Mouse (Mus musculus) cortical plate, adult 2 months (tissue): ENCODE measurements around the gene Fgfr1op2. TPM values are rescaled to one million over a fixed set of nuclear protein-coding genes. Genes with fewer than 3 reads are reported as not detected.

Experiments used
- H3K27ac ChIP-seq: fragments of 200-500 bp; 2 replicates; pipeline ENCODE4 v1.5.1; 2012; ENCODE audit warnings: low read length, control low read depth, inconsistent platforms; ENCODE audit not compliant: insufficient read depth
- H3K4me1 ChIP-seq: fragments of 200-500 bp; 2 replicates; pipeline ENCODE4 v1.6.1; 2011; ENCODE audit warnings: low read length; ENCODE audit not compliant: control insufficient read depth, insufficient read depth
- H3K4me3 ChIP-seq: fragments of 200-500 bp; 2 replicates; pipeline ENCODE4 v1.5.1; 2011; ENCODE audit warnings: mild to moderate bottlenecking, low read length, control low read depth; ENCODE audit not compliant: insufficient read depth
- CTCF ChIP-seq: fragments of 200-500 bp; IDR thresholded peaks from 2 replicates; pipeline ENCODE4 v1.5.1; 2011; ENCODE audit warnings: mild to moderate bottlenecking, control low read depth, low read length; ENCODE audit not compliant: insufficient read depth; ENCODE audit errors: extremely low read depth
- POLR2A ChIP-seq: fragments of 200-500 bp; IDR thresholded peaks from 2 replicates; pipeline ENCODE4 v1.6.1; 2011; ENCODE audit warnings: mild to moderate bottlenecking, low read length, control low read depth; ENCODE audit not compliant: insufficient read depth; ENCODE audit errors: extremely low read depth
- polyA plus RNA-seq: library from polyadenylated mRNA; depleted of rRNA; stranded (reverse); fragments of >200 nt; gene quantifications from 2 replicates; pipeline ENCODE4 v1.2.3, GENCODE M21; 2012; rRNA removed

Gene Fgfr1op2
- polyA plus RNA-seq, 1 experiment, result 94.1 TPM

DNA sequence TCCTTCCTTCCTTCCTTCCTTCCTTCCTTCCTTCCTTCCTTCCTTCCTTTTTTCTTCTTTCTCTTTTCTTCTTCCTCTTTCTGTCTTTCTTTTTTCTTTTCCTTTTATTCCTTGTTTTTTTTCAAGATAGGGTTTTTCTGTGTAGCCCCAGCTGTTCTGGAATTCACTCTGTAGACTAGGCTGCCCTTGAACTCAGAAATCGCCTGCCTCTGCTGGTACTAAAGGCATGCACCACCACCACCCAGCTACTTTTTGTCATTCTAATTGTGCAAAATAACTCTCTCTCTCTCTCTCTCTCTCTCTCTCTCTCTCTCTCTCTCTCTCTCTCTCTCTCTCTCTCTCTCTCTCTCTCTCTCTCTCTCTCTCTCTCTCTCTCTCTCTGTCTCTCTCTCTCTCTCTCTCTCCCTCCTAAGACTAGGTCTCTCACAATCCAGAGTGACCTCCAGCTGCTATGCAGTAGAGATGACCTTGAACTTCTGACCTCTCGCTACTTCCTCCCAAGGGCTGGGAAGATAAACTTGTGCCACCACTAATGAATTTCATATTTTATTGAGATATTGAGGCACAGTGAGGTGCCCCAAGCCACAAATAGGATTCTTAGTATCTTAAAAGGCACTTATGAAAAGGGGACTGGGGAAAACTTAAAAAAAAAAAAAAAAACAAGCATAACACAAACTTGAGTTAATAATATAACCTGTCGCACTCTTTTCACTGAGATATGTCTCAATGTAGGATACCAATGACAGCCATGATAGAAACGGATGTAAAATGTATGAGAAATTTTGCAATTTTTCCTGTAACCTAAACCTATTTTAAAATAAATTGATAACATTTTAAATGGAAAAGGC, 58.0 kb downstream of the Fgfr1op2 start:
- Histone ChIP-seq H3K4me3 (peak overlapping the region; percentile 85; the same call in 1 of the 2 replicates), H3K27ac (no peak overlapping the region), H3K4me1 (peaks cover 4% of the 10 kb centered on the region; the same call in 1 of the 2 replicates)
- TF ChIP-seq CTCF, result no peak
- no peak for TF ChIP-seq POLR2A

GRCm38 (mm10) chr6:146636482-146636881, 59.5 kb downstream of the Fgfr1op2 start:
- H3K27ac ChIP-seq, result no peak overlapping the region
- no peak overlapping the region for H3K4me3 ChIP-seq
- TF ChIP-seq CTCF, result no peak
- TF ChIP-seq POLR2A, result no peak
- H3K4me1 ChIP-seq, result peaks cover 4% of the 10 kb centered on the region; the same call in 1 of the 2 replicates

DNA sequence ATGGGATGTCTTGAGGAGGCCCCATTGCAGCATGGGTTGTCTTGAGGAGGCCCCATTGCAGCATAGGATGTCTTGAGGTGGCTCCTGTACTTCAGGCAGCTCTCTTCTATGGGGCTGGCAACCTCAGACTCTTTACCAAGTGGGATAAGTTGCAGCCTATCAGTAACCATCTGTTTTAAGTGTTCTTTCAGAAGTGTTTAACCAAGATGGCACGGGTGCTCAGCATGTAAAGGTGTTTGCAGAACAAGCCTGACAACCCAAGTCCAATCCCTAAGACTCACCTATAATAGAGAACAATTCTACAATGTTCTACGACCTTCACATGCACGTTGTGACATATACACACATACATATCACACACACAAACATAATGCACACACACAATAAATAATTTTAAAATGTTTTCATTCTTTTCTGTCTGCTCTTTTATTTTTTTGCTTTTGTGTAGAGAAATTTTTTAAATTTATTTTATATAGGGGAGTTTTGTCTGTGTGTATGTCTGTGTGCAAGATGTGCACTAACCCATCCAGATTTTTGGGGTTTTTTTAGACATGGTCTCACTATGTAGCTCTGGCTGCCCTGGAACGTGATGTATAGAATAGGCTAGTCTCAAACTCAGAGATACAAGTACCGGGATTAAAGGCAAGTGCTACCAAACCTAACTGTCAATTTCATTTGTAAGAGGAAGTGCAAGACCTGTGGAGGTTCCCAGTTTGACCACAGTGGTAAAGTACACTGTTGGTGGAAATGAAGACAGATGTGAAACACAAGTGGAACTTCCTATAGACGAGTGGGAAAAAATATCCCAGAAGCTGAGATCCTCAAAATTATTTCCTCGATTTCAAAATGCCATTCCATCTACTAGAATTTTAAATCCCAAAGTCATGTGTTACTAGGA, 63.3 kb downstream of the Fgfr1op2 start:
- Histone ChIP-seq H3K4me3 (no peak overlapping the region), H3K27ac (no peak overlapping the region), H3K4me1 (peaks cover 2% of the 10 kb centered on the region; the same call in 1 of the 2 replicates)
- no peak for TF ChIP-seq POLR2A
- no peak for TF ChIP-seq CTCF

GRCm38 (mm10) chr6:146640991-146641390, 64.0 kb downstream of the Fgfr1op2 start:
- H3K27ac ChIP-seq, result no peak overlapping the region
- H3K4me1 ChIP-seq, result peaks cover 2% of the 10 kb centered on the region; the same call in 1 of the 2 replicates
- no peak overlapping the region for H3K4me3 ChIP-seq
- TF ChIP-seq POLR2A, result no peak
- no peak for TF ChIP-seq CTCF

DNA sequence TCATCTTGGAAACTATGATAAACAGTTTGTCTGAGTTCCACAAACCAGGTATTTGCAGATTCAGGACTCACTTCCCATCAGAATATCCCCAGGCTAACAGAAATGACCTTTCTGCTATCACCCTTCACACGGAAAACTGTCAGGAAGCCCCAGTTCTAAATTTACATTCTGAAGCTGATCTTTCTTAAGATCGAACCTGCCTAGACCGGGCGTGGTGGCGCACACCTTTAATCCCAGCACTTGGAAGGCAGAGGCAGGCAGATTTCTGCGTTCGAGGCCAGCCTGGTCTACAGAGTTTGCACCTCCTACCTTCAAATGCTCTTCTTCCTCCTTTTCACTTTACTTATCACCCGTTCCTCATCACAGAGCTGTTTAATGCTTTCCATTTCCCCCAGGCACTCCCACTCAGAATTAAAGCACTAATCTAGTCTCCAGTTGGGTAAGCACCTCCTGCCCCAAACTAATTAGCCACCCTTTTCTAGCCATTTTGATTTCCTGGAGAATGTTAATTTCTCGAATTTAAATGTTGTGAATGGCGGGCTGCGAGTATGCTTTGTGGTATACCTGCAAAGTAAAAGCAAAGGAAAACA, 64.7 kb downstream of the Fgfr1op2 start:
- TF ChIP-seq CTCF (no peak), POLR2A (no peak)
- H3K4me1 ChIP-seq, result peaks cover 2% of the 10 kb centered on the region; the same call in 1 of the 2 replicates
- peak overlapping the region; percentile 18; the same call in 1 of the 2 replicates for H3K27ac ChIP-seq
- peak overlapping the region; percentile 40 for H3K4me3 ChIP-seq

- TF ChIP-seq CTCF (no peak), POLR2A (peak; percentile 98)
- peaks cover 2% of the 10 kb centered on the region; the same call in 1 of the 2 replicates for H3K4me1 ChIP-seq
- peak within 1 kb of the TSS; percentile 18; the same call in 1 of the 2 replicates for H3K27ac ChIP-seq
- peak within 1 kb of the TSS; percentile 40 for H3K4me3 ChIP-seq
Measured at GRCm38 (mm10) chr6:146642276-146643183, 65.5 kb downstream of the Fgfr1op2 start, which contains the start of the genes Med21 and Tm7sf3. Gene Med21 (plus strand): TSS chr6:146642547. Gene Tm7sf3 (minus strand): TSS chr6:146642824.

- no peak overlapping the region for H3K27ac ChIP-seq
Measured at GRCm38 (mm10) chr6:146643184-146643570, 66.2 kb downstream of the Fgfr1op2 start.

More at GRCm38 (mm10) chr6:146643184-146643570, 66.2 kb downstream of the Fgfr1op2 start:
- Histone ChIP-seq H3K4me3 (peak overlapping the region; percentile 40), H3K4me1 (peaks cover 2% of the 10 kb centered on the region; the same call in 1 of the 2 replicates)
- TF ChIP-seq POLR2A (no peak), CTCF (no peak)

Other genes with a start within 250 kb of the Fgfr1op2 start
- 8.1 and 8.5 TPM in 2 replicates for gene Itpr2, start 75.0 kb upstream of the Fgfr1op2 start, polyA plus RNA-seq
- gene Ints13, start 632 bp downstream of the Fgfr1op2 start, polyA plus RNA-seq, result 79.8 and 89.3 TPM in 2 replicates
- 70.6 and 73.0 TPM in 2 replicates for gene Med21, start 65.3 kb downstream of the Fgfr1op2 start, polyA plus RNA-seq
- gene Tm7sf3, start 65.6 kb downstream of the Fgfr1op2 start, polyA plus RNA-seq, result 22.3 and 22.9 TPM in 2 replicates
- gene Stk38l, start 147.8 kb downstream of the Fgfr1op2 start, polyA plus RNA-seq, result 14.6 and 15.7 TPM in 2 replicates
- 25.6 and 28.3 TPM in 2 replicates for gene Arntl2, start 218.9 kb downstream of the Fgfr1op2 start, polyA plus RNA-seq